Mouse (Mus musculus) retina, postnatal 7 days (tissue): Measurements from ENCODE around the gene Ift80.
"Not testable (repeated sequence)": the region's sequence is repeated elsewhere in the genome, so short reads cannot be mapped to it uniquely, and the experiment has no call there.

Experiments used
- DNase-seq: peaks from one replicate; pipeline ENCODE4 v3.0.0-alpha.2; 2012; ENCODE audit warnings: low read depth, low spot score

The Ift80 gene

GRCm38 (mm10) chr3:68935498-68935897, 68.9 kb downstream of the Ift80 start:
- peak; percentile 5 for DNase-seq

- DNase-seq, result no peak
Observed at GRCm38 (mm10) chr3:68934259-68934658, 70.1 kb downstream of the Ift80 start.

GRCm38 (mm10) chr3:68928619-68929018, 75.8 kb downstream of the Ift80 start:
- DNase-seq, result no peak

DNA sequence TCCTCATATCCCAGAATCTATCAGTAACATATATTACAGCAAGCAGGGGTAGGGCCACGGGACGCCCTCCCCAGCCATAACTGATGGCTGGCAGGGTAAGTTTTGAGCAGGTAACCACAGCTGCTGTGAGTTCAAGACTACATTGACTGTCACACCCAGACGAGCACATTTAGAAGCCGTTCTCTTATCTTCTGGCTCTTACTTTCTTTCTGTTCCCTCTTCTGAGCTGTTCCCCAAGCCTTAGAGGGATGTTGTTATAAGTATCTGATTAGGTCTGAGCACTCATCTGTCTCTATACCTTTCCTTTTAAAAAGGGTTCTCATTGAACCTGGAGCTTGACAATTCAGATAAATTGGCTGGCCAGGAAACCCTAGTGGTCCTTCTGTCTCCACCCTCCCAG, 96.9 kb downstream of the Ift80 start:
- no peak for DNase-seq

DNA sequence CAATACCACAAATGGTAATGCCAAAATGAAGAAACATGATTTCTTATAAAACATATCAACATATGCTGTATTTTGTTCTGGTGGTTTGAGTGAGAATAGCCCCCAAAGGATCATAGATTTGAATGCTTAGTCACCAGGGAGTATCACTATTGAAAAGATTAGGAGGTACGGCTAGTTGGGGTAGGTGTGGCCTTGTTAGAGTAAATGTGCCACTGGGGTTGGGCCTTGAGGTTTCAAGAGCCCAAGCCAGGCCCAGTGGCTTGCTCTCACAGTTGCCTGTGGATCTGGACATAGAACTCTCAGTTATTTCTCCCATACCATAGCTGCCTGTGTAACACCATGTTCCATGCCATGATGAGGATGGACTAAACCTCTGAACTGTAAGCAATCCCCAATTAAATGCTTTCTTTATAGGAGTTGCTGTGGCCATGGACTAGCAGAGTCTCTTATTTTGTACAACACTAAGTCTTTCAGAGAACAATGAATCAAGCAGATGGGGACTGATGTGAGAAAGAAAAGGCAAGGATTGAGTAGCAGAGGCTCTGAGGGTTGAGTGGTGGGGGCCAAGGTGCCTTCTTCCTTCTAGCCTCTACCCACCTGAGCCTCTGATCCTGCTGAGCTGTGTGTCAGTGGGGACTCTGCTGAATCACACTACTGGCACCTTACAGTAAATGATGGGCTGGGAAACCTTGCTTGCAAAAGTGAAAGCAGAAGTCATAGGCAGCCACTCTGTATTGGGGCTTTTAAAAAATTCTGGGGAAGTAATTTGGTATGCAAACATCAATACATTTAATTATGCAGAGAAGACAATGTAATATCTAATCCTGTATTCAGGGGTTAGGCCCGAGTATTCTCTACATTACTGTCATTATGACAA, 99.2 kb downstream of the Ift80 start:
- DNase-seq, result no peak

DNA sequence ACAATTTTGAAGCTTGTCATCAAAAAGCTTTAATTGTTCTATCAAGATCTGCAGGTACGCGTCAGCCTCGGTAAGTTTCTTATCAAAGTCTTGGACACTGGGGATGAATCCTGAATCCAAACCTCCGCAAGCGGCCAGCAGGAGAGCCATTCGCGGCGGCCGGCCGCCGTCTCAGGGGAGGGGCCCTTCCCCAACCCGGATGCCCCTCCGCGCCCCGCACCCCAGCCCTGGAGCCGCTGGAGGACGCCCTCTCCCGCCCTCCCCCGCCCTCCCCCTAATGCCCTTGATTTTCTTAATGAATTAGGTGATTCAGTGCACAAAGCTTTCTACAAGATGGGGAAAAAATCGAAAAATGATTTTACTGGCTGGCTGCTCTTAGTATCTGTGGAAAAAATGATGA, 101.7 kb downstream of the Ift80 start:
- DNase-seq, result not testable (repeated sequence)

DNA sequence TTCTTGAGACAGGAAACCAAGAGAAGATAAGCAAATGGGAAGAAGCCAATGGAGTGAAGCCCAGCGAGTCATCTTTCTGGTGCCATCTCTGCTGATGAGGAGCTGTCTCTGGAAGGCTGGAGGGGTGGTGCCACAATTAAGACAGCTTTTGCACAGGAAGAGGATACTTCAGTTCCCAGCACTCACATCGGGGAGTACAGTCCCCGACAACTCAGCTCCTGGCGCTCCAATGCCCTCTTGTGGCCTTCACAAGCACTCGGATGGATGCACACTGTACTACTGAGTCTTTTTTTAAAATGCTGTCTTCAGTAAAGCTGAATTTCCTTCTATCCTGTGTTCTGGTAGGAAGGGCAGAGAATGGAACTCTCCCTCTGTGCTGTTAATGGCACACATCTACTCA, 107.2 kb downstream of the Ift80 start:
- DNase-seq, result no peak

GRCm38 (mm10) chr3:68895426-68895825, 108.9 kb downstream of the Ift80 start:
- DNase-seq, result no peak

GRCm38 (mm10) chr3:68886845-68887244, 117.5 kb downstream of the Ift80 start:
- no peak for DNase-seq

DNA sequence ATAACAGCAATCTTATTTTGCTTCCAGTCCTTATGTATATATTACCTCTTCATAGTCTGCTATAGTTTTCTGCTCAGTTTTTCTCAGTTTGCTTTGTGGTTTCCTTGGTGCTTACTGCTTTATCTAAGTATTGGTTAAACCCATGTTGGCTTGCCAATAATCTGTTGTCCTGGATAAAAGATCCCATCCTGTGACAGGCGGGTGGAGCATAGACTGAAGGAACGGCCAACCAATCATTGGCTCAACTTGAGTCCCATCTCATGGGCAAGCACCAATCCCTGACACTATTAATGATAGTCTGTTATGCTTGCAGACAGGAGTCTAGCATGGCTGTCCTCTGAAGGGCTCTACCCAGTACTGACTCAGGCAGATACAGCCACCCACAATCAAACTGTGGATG, 130.3 kb downstream of the Ift80 start:
- DNase-seq, result no peak

- no peak for DNase-seq
Observed at GRCm38 (mm10) chr3:68870568-68870950, 133.8 kb downstream of the Ift80 start.

DNA sequence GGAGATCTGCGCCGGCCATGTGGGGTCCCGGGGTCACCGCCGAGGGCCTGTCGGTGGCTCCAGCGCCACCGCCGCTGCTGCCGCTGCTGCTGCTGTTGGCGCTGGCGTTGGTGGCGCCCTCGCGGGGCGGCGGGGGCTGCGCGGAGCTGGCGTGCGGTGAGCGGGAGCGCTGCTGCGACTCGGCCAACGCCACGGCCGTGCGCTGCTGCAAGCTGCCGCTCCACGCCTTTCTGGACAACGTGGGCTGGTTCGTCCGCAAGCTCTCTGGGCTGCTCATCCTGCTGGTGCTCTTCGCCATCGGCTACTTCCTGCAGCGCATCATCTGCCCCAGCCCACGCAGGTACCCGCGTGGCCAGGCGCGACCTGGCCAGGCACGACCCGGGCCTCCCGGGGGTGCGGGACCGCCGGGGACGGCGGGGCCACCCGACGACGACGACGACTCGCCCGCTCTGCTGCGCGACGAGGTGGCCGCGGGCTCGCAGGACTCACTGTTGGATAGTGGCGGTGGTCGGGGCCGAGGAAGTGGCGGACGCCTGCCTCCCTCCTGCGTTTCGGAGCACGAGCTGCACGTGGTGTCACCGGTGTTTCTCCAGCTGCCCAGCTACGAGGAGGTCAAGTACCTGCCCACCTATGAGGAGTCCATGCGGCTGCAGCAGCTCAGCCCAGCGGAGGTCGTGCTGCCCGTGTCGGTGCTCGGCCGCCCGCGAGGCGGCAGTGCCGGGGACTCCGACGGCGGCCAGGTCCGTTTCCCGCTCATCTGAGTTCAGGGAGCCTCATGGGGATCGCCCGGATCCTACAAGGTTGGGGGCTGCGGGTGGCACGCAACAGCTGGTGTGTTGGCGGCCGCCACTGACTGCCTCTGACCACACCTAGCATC, 134.4 kb downstream of the Ift80 start:
- peak; percentile 16 for DNase-seq

DNA sequence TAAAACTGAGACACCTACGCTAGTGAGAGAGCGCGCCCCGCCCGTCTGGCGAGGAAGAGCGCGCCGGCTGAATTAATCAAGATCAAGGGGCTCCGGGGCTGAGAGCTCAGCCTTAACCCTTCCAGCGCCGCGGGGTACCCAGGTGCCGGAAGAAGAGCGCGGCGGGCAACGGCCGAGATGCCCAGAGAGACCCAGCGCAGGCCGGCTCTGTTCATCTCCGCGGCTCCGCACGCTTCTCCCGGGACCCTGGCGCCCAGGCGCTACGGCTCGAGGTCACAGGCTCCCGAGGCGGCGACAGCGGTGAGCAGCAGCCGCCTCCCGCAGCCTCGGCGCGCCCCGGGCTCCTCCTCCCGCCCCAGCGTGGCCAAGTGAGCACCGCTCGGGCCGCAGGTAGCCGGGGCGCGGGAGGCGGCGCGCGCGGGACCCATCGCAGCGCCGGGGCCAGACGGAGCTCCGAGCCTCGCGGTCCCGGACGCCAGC, 135.1 kb downstream of the Ift80 start, which contains the start of gene 1110032F04Rik:
Gene 1110032F04Rik (plus strand): TSS at position 376 of the 480 bp plus-strand sequence.
- peak; percentile 28 for DNase-seq

GRCm38 (mm10) chr3:68852414-68852813, 152.0 kb downstream of the Ift80 start:
- DNase-seq, result no peak

GRCm38 (mm10) chr3:68848323-68848722, 156.0 kb downstream of the Ift80 start:
- DNase-seq, result no peak

DNA sequence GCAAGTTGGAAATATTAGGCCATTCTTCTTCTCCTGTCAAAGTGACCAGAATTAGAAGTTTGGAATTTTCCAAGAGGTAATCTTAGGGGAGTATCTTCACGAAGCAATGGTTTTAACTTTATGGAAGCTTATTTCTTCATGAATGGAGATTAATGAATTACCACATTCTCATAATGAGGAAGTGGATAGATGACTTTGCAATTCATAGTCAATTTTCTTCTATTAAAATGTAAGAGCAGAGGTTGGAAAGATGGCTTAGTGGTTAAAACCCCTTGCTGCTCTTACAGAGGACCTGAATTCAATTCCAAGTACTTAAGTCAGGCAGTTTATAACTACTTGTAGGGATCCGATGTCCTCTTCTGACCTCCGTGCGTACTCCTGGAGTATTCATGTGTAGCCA, 160.3 kb downstream of the Ift80 start:
- DNase-seq, result no peak
